Mouse (Mus musculus) erythroblast, embryonic 14.5 days (primary cell): ENCODE results near the gene Btbd9. TPM values are rescaled to one million over a fixed set of nuclear protein-coding genes. Genes with fewer than 3 reads are reported as not detected.

Experiments used
- H3K27me3 ChIP-seq: 2 replicates; pipeline ENCODE4 v1.6.1; 2012; ENCODE audit warnings: inconsistent platforms; ENCODE audit not compliant: control insufficient read depth
- H3K36me3 ChIP-seq: 2 replicates; pipeline ENCODE4 v1.6.1; 2012; ENCODE audit warnings: mild to moderate bottlenecking, inconsistent platforms; ENCODE audit not compliant: control insufficient read depth
- H3K4me1 ChIP-seq: 2 replicates; pipeline ENCODE4 v1.6.1; 2012; ENCODE audit warnings: inconsistent platforms; ENCODE audit not compliant: control insufficient read depth
- H3K4me3 ChIP-seq: replicated peaks from 2 replicates; pipeline ENCODE3; 2012; ENCODE audit warnings: moderate library complexity, mild to moderate bottlenecking, inconsistent platforms
- H3K9me3 ChIP-seq: 2 replicates; pipeline ENCODE4 v1.6.1; 2012; ENCODE audit warnings: low read length, inconsistent platforms, mixed read lengths; ENCODE audit not compliant: control insufficient read depth
- GATA1 ChIP-seq: IDR thresholded peaks from 2 replicates; pipeline ENCODE4 v1.6.1; 2012; ENCODE audit warnings: low read length, inconsistent platforms, mixed read lengths
- TAL1 ChIP-seq: IDR thresholded peaks from 3 replicates; pipeline ENCODE4 v1.6.1; 2012; ENCODE audit warnings: low read length, inconsistent platforms, mixed read lengths
- polyA plus RNA-seq: library from polyadenylated mRNA; stranded (reverse); fragments of >175 nt; gene quantifications from 2 replicates; pipeline ENCODE4 v1.2.3, GENCODE M21; 2012

Gene Btbd9
- polyA plus RNA-seq, 1 experiment: 0.26 TPM

- Histone ChIP-seq H3K27me3 (no peaks in the 10 kb centered on the region), H3K4me1 (peaks cover 50% of the 10 kb centered on the region), H3K4me3 (no peak overlapping the region), H3K9me3 (no peaks in the 10 kb centered on the region), H3K36me3 (peaks cover 88% of the 10 kb centered on the region)
- TF ChIP-seq TAL1: no peak
These were observed 29.9 kb upstream of the Btbd9 start for GRCm38 (mm10) chr17:30606206-30606605.

GRCm38 (mm10) chr17:30605001-30605400 is 28.7 kb upstream of the Btbd9 start:
- Histone ChIP-seq H3K36me3 (peaks cover 95% of the 10 kb centered on the region), H3K9me3 (no peaks in the 10 kb centered on the region), H3K4me1 (peaks cover 38% of the 10 kb centered on the region), H3K27me3 (no peaks in the 10 kb centered on the region), H3K4me3 (no peak overlapping the region)
- TF ChIP-seq GATA1: no peak
- no peak for TF ChIP-seq TAL1

- Histone ChIP-seq H3K4me1 (peaks cover 31% of the 10 kb centered on the region), H3K27me3 (no peaks in the 10 kb centered on the region), H3K4me3 (no peak overlapping the region), H3K36me3 (peaks cover 96% of the 10 kb centered on the region), H3K9me3 (no peaks in the 10 kb centered on the region)
- no peak for TF ChIP-seq TAL1
- TF ChIP-seq GATA1: no peak
These were observed 28.0 kb upstream of the Btbd9 start for GRCm38 (mm10) chr17:30604296-30604695.

- Histone ChIP-seq H3K4me1 (peaks cover 12% of the 10 kb centered on the region), H3K9me3 (peaks cover 3% of the 10 kb centered on the region; the same call in 1 of the 2 replicates), H3K36me3 (peaks cover 98% of the 10 kb centered on the region), H3K4me3 (no peak overlapping the region), H3K27me3 (no peaks in the 10 kb centered on the region)
- TF ChIP-seq TAL1: no peak
- no peak for TF ChIP-seq GATA1
These were observed 25.9 kb upstream of the Btbd9 start for GRCm38 (mm10) chr17:30602175-30602574.

- Histone ChIP-seq H3K9me3 (peaks cover 6% of the 10 kb centered on the region), H3K4me1 (peaks cover 2% of the 10 kb centered on the region; the same call in 1 of the 2 replicates), H3K27me3 (no peaks in the 10 kb centered on the region), H3K36me3 (peaks cover 95% of the 10 kb centered on the region), H3K4me3 (no peak overlapping the region)
- TF ChIP-seq GATA1 (no peak), TAL1 (no peak)
These were observed 22.0 kb upstream of the Btbd9 start for GRCm38 (mm10) chr17:30598300-30598699.

GRCm38 (mm10) chr17:30597786-30598185 is 21.5 kb upstream of the Btbd9 start:
- peaks cover 2% of the 10 kb centered on the region; the same call in 1 of the 2 replicates for H3K4me1 ChIP-seq
- TF ChIP-seq TAL1 (no peak), GATA1 (no peak)
- peaks cover 6% of the 10 kb centered on the region for H3K9me3 ChIP-seq
- peaks cover 95% of the 10 kb centered on the region for H3K36me3 ChIP-seq
- no peaks in the 10 kb centered on the region for H3K27me3 ChIP-seq
- H3K4me3 ChIP-seq: no peak overlapping the region

GRCm38 (mm10) chr17:30594846-30595245 is 18.6 kb upstream of the Btbd9 start:
- H3K27me3 ChIP-seq: no peaks in the 10 kb centered on the region
- no peak for TF ChIP-seq GATA1
- TF ChIP-seq TAL1: no peak
- H3K36me3 ChIP-seq: peaks cover 85% of the 10 kb centered on the region
- H3K9me3 ChIP-seq: peaks cover 6% of the 10 kb centered on the region
- no peak overlapping the region for H3K4me3 ChIP-seq
- H3K4me1 ChIP-seq: no peaks in the 10 kb centered on the region

- H3K27me3 ChIP-seq: no peaks in the 10 kb centered on the region
- H3K4me1 ChIP-seq: no peaks in the 10 kb centered on the region
- TF ChIP-seq TAL1: no peak
- no peak for TF ChIP-seq GATA1
- peaks cover 6% of the 10 kb centered on the region for H3K9me3 ChIP-seq
- peaks cover 81% of the 10 kb centered on the region for H3K36me3 ChIP-seq
- H3K4me3 ChIP-seq: no peak overlapping the region
These were observed 18.1 kb upstream of the Btbd9 start for GRCm38 (mm10) chr17:30594407-30594806.

GRCm38 (mm10) chr17:30590417-30591198 is 14.3 kb upstream of the Btbd9 start:
- Histone ChIP-seq H3K4me1 (no peaks in the 10 kb centered on the region), H3K36me3 (peaks cover 43% of the 10 kb centered on the region), H3K4me3 (no peak overlapping the region), H3K9me3 (no peaks in the 10 kb centered on the region), H3K27me3 (no peaks in the 10 kb centered on the region)
- no peak for TF ChIP-seq GATA1
- TF ChIP-seq TAL1: no peak
